Mouse (Mus musculus): ENCODE measurements around the gene Mdfic. TPM values are rescaled to one million over a fixed set of nuclear protein-coding genes. Genes with fewer than 3 reads are reported as not detected.
A peak's percentile ranks its signal among the peaks of the same experiment; 100 is the strongest.

Gene Mdfic
- polyA plus RNA-seq, 1 experiment from 2014 or later, result 1.1 TPM

GRCm38 (mm10) chr6:15760750-15761149 is 40.3 kb downstream of the Mdfic start:
- Histone ChIP-seq H3K4me1 (no peaks in the 10 kb centered on the region), H3K4me3 (replicated peaks) (no peak overlapping the region), H3K4me2 (no peak overlapping the region), H3K36me3 (no peaks in the 10 kb centered on the region), H3K9ac (replicated peaks) (no peak overlapping the region), H3K27ac (replicated peaks) (no peak overlapping the region), H3K9me3 (replicated peaks) (no peaks in the 10 kb centered on the region), H3K27me3 (replicated peaks) (no peaks in the 10 kb centered on the region)
- 71% methylated on average over 6 of the region's 6 CpGs for WGBS
- ATAC-seq (ENCODE audit: low FRiP score), result no peak

GRCm38 (mm10) chr6:15764039-15764438 is 43.6 kb downstream of the Mdfic start:
- no peak for ATAC-seq (ENCODE audit: low FRiP score)
- H3K9ac ChIP-seq (replicated peaks), result no peak overlapping the region
- 82% methylated on average over 7 of the region's 7 CpGs for WGBS

GRCm38 (mm10) chr6:15767460-15767859 is 47.0 kb downstream of the Mdfic start:
- H3K4me1 ChIP-seq, result no peaks in the 10 kb centered on the region
- no peak for ATAC-seq (ENCODE audit: low FRiP score)
- H3K9me3 ChIP-seq (replicated peaks), result no peaks in the 10 kb centered on the region
- WGBS, result 60% methylated on average over 6 of the region's 6 CpGs
- H3K27me3 ChIP-seq (replicated peaks), result no peaks in the 10 kb centered on the region
- no peak overlapping the region for H3K4me3 ChIP-seq (replicated peaks)
- H3K4me2 ChIP-seq, result no peak overlapping the region
- H3K27ac ChIP-seq (replicated peaks), result no peak overlapping the region
- no peak overlapping the region for H3K9ac ChIP-seq (replicated peaks)
- H3K36me3 ChIP-seq, result no peaks in the 10 kb centered on the region

More at GRCm38 (mm10) chr6:15764039-15764438, 43.6 kb downstream of the Mdfic start:
- Histone ChIP-seq H3K4me1 (no peaks in the 10 kb centered on the region), H3K36me3 (no peaks in the 10 kb centered on the region), H3K27ac (replicated peaks) (no peak overlapping the region), H3K4me3 (replicated peaks) (no peak overlapping the region), H3K9me3 (replicated peaks) (no peaks in the 10 kb centered on the region), H3K4me2 (no peak overlapping the region), H3K27me3 (replicated peaks) (no peaks in the 10 kb centered on the region)

- Histone ChIP-seq H3K9me3 (replicated peaks) (no peaks in the 10 kb centered on the region), H3K36me3 (no peaks in the 10 kb centered on the region), H3K9ac (replicated peaks) (no peak overlapping the region), H3K4me2 (no peak overlapping the region), H3K27ac (replicated peaks) (no peak overlapping the region), H3K4me3 (replicated peaks) (no peak overlapping the region), H3K27me3 (replicated peaks) (no peaks in the 10 kb centered on the region), H3K4me1 (no peaks in the 10 kb centered on the region)
- ATAC-seq (ENCODE audit: low FRiP score), result no peak
- 80% methylated on average over 8 of the region's 8 CpGs for WGBS
Measured at GRCm38 (mm10) chr6:15770128-15770527, 49.7 kb downstream of the Mdfic start.

GRCm38 (mm10) chr6:15777070-15777469 is 56.6 kb downstream of the Mdfic start:
- H3K9me3 ChIP-seq (replicated peaks), result no peaks in the 10 kb centered on the region
- no peak overlapping the region for H3K4me3 ChIP-seq (replicated peaks)
- no peaks in the 10 kb centered on the region for H3K36me3 ChIP-seq
- WGBS, result 94% methylated on average over 3 of the region's 3 CpGs
- H3K4me1 ChIP-seq, result no peaks in the 10 kb centered on the region
- H3K9ac ChIP-seq (replicated peaks), result no peak overlapping the region
- no peak overlapping the region for H3K4me2 ChIP-seq
- H3K27me3 ChIP-seq (replicated peaks), result no peaks in the 10 kb centered on the region
- ATAC-seq (ENCODE audit: low FRiP score), result no peak
- H3K27ac ChIP-seq (replicated peaks), result no peak overlapping the region

- Histone ChIP-seq H3K4me2 (no peak overlapping the region), H3K9me3 (replicated peaks) (no peaks in the 10 kb centered on the region), H3K27ac (replicated peaks) (no peak overlapping the region), H3K9ac (replicated peaks) (no peak overlapping the region), H3K4me3 (replicated peaks) (no peak overlapping the region), H3K4me1 (no peaks in the 10 kb centered on the region), H3K36me3 (no peaks in the 10 kb centered on the region), H3K27me3 (replicated peaks) (no peaks in the 10 kb centered on the region)
- no peak for ATAC-seq (ENCODE audit: low FRiP score)
Measured at GRCm38 (mm10) chr6:15780127-15780526, 59.7 kb downstream of the Mdfic start.

- H3K9ac ChIP-seq (replicated peaks), result no peak overlapping the region
- H3K27me3 ChIP-seq (replicated peaks), result no peaks in the 10 kb centered on the region
- H3K27ac ChIP-seq (replicated peaks), result no peak overlapping the region
- no peak overlapping the region for H3K4me2 ChIP-seq
- no peak for ATAC-seq (ENCODE audit: low FRiP score)
- H3K4me3 ChIP-seq (replicated peaks), result no peak overlapping the region
- H3K4me1 ChIP-seq, result no peaks in the 10 kb centered on the region
- WGBS, result 92% methylated on average over 2 of the region's 2 CpGs
- H3K36me3 ChIP-seq, result no peaks in the 10 kb centered on the region
- H3K9me3 ChIP-seq (replicated peaks), result no peaks in the 10 kb centered on the region
Measured at GRCm38 (mm10) chr6:15780688-15781087, 60.2 kb downstream of the Mdfic start.

GRCm38 (mm10) chr6:15789523-15790500 is 69.4 kb downstream of the Mdfic start:
- peak overlapping the region; percentile 36 for H3K4me2 ChIP-seq
- no peak overlapping the region for H3K4me3 ChIP-seq (replicated peaks)
- no peak overlapping the region for H3K27ac ChIP-seq (replicated peaks)
- H3K36me3 ChIP-seq, result no peaks in the 10 kb centered on the region
- no peak overlapping the region for H3K9ac ChIP-seq (replicated peaks)
- ATAC-seq (ENCODE audit: low FRiP score), result peak; percentile 76
- 13% methylated on average over 16 of the region's 16 CpGs for WGBS
- peaks cover 5% of the 10 kb centered on the region for H3K4me1 ChIP-seq
- H3K27me3 ChIP-seq (replicated peaks), result no peaks in the 10 kb centered on the region
- H3K9me3 ChIP-seq (replicated peaks), result no peaks in the 10 kb centered on the region

- Histone ChIP-seq H3K4me1 (peaks cover 5% of the 10 kb centered on the region), H3K27ac (replicated peaks) (no peak overlapping the region), H3K4me2 (no peak overlapping the region), H3K36me3 (no peaks in the 10 kb centered on the region), H3K9ac (replicated peaks) (no peak overlapping the region), H3K9me3 (replicated peaks) (no peaks in the 10 kb centered on the region), H3K27me3 (replicated peaks) (no peaks in the 10 kb centered on the region), H3K4me3 (replicated peaks) (no peak overlapping the region)
- no peak for ATAC-seq (ENCODE audit: low FRiP score)
- WGBS, result 71% methylated on average over 12 of the region's 12 CpGs
Measured at GRCm38 (mm10) chr6:15792680-15793601, 72.5 kb downstream of the Mdfic start.

GRCm38 (mm10) chr6:15793602-15794345 is 73.3 kb downstream of the Mdfic start:
- Histone ChIP-seq H3K9me3 (replicated peaks) (no peaks in the 10 kb centered on the region), H3K36me3 (no peaks in the 10 kb centered on the region), H3K27me3 (replicated peaks) (no peaks in the 10 kb centered on the region), H3K9ac (replicated peaks) (no peak overlapping the region), H3K4me3 (replicated peaks) (no peak overlapping the region), H3K4me1 (peaks cover 5% of the 10 kb centered on the region), H3K4me2 (no peak overlapping the region), H3K27ac (replicated peaks) (no peak overlapping the region)
- no peak for ATAC-seq (ENCODE audit: low FRiP score)
- 74% methylated on average over 8 of the region's 8 CpGs for WGBS

GRCm38 (mm10) chr6:15794801-15795200 is 74.3 kb downstream of the Mdfic start:
- Histone ChIP-seq H3K4me1 (no peaks in the 10 kb centered on the region), H3K27me3 (replicated peaks) (no peaks in the 10 kb centered on the region), H3K36me3 (no peaks in the 10 kb centered on the region), H3K4me2 (no peak overlapping the region), H3K27ac (replicated peaks) (no peak overlapping the region), H3K9me3 (replicated peaks) (no peaks in the 10 kb centered on the region), H3K9ac (replicated peaks) (no peak overlapping the region), H3K4me3 (replicated peaks) (no peak overlapping the region)
- ATAC-seq (ENCODE audit: low FRiP score), result no peak
- 97% methylated on average over 3 of the region's 3 CpGs for WGBS
